Mouse (Mus musculus) mouse embryonic stem cell (cell line): ENCODE data around the gene Rad51ap2.

Source experiments
- in situ Hi-C, 2 experiments: fragments of 300-500 bp; cut with MboI; formaldehyde crosslinking; loops; 1 replicate in 1 of 2; 3 replicates in 1 of 2; pipeline ENCODE4 v1.14.3; 2019 to 2020; ENCODE audit warnings: low sequenced_read_pairs in 2 of 2, low pct_unique_long_range_greater_than_20kb in 1 of 2, mixed read lengths in 1 of 2; ENCODE audit not compliant: unreplicated experiment in 1 of 2

Gene Rad51ap2

GRCm38 (mm10) chr12:11455549-11456194 lies at the start of gene Rad51ap2:
Gene Rad51ap2 (plus strand): TSS chr12:11456079.
- in situ Hi-C loops = no loop called here

GRCm38 (mm10) chr12:11407679-11408078 lies 48.2 kb upstream of the Rad51ap2 start:
- in situ Hi-C loops = no loop called here

DNA sequence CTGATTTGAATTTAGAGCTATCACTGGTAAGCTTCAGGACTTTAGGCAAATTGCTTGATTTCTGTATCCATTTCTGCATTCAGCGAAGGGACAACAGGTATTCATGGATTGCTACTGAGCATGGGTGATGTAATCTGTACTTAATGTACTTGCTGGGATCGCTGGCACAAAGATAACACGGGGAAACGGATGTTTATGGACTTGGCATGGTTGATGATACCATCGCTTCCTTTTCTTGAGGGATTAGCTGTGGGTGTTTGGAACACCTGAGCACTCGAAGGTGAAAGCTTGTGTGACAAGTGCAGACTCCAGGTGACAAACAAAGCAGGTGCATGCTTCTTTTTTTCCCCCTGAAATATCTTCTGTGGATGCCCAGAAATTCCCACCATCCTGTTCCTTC lies 37.8 kb upstream of the Rad51ap2 start:
- in situ Hi-C loops = no loop called here

DNA sequence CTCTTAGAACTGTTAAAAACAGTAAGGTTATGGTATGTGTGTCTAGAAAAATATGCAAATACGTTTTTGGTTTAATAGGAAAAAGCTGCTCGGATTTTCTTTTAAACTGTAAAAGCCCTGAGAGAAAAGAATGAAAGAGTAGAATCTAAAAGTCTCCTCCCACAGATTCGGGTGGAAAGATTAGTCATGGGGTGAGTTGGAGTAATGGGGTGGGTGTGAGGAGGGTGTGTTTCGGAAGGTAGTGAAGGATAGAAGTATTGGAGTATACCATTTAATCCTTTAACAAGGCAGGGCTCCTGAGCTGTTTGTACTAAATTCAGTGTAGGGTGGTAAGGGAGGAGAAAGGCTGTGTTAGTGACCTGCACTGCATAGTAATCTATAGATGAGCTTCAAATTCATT lies 28.5 kb upstream of the Rad51ap2 start:
- in situ Hi-C loops = no loop called here

- in situ Hi-C loops = no loop called here
Observed at GRCm38 (mm10) chr12:11433126-11433525, 22.8 kb upstream of the Rad51ap2 start.

- in situ Hi-C loops = no loop called here
Observed at GRCm38 (mm10) chr12:11433716-11434115, 22.2 kb upstream of the Rad51ap2 start.

DNA sequence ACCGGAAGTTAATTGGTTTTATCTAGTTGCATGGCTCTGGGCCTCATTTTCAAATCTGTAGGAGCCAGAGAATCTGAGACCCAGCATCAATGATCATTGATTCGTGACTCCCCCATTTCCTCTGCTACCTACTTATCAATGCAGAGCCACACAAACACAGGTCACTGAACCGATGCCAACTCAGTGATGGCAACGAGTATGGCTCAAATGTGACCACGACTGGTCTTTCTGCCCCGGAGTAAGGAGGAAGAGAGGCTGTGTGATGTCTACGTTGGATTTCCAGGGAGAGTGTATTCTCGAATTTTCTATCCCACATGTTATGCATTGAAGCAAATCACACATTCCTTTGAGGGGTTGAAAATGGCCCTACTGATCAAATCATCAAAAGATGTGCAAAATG lies 21.4 kb upstream of the Rad51ap2 start:
- in situ Hi-C loops = no loop called here

GRCm38 (mm10) chr12:11435246-11436022 lies 20.4 kb upstream of the Rad51ap2 start:
- in situ Hi-C loops = no loop called here

DNA sequence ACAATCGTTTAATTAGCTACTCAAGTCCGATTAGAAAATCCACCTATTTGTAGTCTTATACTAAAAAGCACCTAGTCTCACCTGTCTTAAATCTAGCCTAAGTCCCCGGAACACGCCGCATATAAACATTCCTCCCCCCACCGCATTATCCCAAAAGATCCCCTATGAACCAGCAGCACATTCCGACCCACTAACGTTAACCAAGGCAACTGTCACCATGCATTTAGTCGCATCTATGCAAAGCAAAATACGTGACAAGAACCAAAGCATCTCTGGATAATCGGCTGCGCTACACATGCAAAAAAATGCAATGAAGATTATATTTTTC lies 19.9 kb upstream of the Rad51ap2 start:
- in situ Hi-C loops = no loop called here

DNA sequence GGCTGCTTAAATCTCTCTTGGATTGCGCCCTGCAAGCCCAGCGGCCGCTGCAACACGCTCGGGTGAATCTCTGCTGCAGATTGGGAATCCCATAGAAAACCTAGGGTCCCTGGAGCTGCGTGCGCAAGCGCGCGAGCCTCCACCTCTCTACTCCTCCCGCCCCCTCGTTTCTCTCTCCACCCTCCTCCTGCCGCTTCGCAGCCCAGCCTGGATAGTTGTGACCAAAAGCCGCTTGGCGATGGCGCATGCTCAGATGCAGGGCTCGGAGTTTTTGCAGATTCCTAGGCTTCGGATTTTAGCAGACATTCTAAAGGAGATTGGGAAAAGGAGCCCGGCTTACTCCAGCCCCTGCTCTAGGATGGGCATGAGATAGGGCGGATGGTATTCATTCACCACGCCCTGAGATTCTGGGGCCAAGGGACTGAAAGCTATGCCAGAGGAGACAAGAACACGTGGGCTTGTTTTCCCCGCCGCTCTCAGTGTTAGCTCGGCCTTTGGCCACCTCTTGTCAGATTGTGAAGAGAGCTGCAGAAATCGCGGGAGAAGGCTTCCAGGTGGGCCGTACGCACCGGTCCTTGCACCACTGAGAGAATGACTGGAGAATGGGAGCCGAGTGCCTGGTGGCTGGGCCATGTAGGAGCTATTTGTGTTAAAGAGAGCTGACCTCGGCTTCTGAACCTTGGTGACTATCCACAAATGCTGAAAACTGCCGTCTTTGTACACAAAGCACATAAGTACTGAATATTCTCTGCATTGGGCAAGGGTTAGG lies 19.2 kb upstream of the Rad51ap2 start, which contains the start of gene Vsnl1:
TSS of gene Vsnl1 (minus strand) at position 117 of the 769 bp plus-strand sequence.
- in situ Hi-C loops = no loop called here

DNA sequence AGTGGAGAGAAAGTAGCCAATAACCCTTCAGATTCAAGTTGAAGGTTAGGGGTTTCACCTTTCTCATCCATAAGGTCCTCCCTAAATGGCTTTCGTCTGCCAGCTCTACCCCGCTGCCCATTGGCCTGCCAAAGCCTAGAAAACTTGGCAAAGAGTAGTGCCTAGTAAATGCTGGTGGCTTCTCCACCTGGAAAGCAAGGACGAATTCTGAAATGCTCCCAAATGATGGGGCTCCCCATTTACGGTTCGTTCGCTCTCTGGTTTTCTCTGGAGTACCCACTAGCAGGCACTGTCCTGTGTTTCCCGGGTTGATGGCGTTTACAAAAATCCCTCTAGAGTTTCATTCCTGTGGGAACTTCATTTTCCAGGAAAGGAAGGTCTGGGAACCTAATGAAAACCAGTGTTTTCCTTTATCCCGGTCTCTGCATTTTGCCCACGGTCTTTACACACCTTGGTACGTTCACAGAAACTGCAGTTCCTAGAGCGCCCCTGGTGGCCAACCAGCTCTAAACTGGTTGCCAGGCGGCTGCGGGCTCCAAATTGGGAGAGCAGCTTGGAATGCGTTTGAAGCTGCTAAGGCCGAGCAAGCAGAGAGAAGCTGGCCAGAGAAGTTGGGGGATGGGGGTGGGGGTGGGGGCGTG lies 18.5 kb upstream of the Rad51ap2 start:
- in situ Hi-C loops = no loop called here

DNA sequence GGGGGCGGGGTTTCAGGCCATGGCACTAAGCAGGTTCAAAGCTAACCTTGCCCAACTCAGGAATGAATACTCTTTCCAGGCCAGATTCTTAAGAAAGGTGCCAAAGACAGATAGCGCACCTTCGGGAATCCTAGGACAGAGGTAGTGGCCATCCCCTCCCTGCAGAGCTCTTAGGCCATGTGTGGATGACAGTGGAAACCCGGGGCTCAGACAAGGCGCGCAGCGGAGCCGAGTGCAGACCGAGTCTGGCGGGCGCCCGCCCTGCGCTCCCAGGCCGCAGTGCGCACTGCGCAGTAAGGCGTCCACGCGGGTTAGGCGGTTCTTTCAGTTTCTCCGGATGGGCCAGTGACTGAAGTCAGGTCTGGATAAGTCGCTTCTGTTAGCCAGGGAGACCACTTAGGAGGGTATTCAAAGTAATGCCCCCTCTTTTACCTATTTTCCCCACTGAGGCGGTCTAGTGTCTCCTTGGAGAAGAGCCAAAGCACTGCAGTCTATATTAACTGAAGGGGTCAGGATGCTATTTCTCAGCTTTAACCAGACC lies 17.9 kb upstream of the Rad51ap2 start:
- in situ Hi-C loops = no loop called here

DNA sequence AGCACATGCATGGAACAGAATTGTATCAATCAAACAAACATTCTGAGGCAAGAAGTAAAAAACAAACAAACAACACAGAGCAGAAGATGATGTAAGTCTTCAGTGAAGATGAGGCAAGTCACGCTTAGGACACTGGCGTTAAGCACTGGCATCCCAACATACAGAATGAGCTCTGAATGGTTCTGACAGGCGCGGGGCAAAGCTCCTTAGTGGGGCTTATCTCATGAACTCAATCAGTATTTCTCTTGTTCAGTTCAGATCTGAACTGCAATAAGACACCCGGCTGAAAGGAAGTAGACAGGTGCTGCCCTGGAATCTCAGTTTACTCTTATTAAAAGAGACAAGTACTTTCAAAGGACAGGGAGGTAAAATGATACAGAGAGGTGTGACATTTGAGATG lies 1.7 kb upstream of the Rad51ap2 start:
- in situ Hi-C loops = no loop called here

DNA sequence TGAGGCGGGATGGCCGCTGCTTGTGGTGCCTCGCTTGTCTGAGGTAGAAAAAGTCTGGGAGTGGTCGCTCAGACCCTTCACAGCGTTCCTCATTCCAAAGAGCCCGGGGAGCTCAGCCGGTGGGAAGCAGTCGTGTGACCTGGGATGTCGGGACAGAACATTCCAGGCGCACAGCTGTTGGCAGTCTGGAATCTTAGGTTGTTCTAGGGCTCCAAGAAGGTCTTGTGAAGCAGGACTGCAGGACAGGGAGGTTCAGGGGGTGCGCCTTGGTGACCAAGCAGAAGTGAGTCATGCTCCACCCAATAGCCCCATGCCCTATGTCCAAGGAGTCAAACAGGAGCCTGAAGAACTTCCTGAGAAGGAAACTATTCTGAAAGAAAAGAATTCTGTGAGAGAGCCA lies 334 bp downstream of the Rad51ap2 start:
- in situ Hi-C loops = no loop called here

DNA sequence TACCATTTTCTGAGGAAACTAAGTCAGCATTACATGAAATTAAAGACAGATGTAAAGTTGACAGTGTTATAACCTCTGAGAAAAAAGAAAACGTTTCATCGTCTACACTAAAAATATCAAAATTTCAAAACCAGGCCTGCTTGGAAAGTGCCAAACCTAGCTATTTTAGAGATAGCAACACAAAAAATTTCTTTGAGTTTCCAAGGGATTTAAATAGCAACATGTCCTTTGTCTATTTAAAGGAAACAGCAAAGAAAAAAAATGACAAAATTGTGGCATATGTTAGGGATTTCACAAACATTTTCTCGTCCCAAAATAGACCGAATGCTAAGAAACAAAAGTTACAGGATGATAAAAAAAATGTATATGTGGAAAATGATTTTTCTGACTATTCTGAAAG lies 753 bp downstream of the Rad51ap2 start:
- in situ Hi-C loops = no loop called here
